Mouse (Mus musculus) G1E (cell line): ENCODE results near the gene Castor2. TPM values are rescaled to one million over a fixed set of nuclear protein-coding genes. Genes with fewer than 3 reads are reported as not detected.

ENCODE experiments used
- ATAC-seq: 2 replicates; pipeline ENCODE4 v1.8.0; 2016; ENCODE audit warnings: mild to moderate bottlenecking; ENCODE audit not compliant: insufficient number of reproducible peaks, poor library complexity, low FRiP score, severe bottlenecking; ENCODE audit errors: extremely low read depth
- DNase-seq: peaks from one replicate; pipeline ENCODE4 v3.0.0; 2012; ENCODE audit warnings: low spot score
- H3K27me3 ChIP-seq: 2 replicates; pipeline ENCODE4 v1.6.1; 2012; ENCODE audit warnings: mild to moderate bottlenecking, low read length, inconsistent platforms; ENCODE audit not compliant: insufficient read depth
- H3K36me3 ChIP-seq: replicated peaks from 2 replicates; pipeline ENCODE3; 2012; ENCODE audit warnings: mild to moderate bottlenecking, inconsistent platforms
- H3K4me1 ChIP-seq: 2 replicates; pipeline ENCODE4 v1.6.1; 2012; ENCODE audit warnings: low read depth, low read length, inconsistent platforms, mixed read lengths; ENCODE audit not compliant: insufficient read depth
- H3K4me3 ChIP-seq: 2 replicates; pipeline ENCODE4 v1.5.1; 2012; ENCODE audit warnings: low read depth, mild to moderate bottlenecking, inconsistent platforms, low read length, moderate library complexity, mixed read lengths
- H3K9me3 ChIP-seq: replicated peaks from 2 replicates; pipeline ENCODE4 v1.6.1; 2012; ENCODE audit warnings: inconsistent platforms
- CTCF ChIP-seq: IDR thresholded peaks from 2 replicates; pipeline ENCODE4 v1.5.1; 2012; ENCODE audit warnings: low read depth, low read length, inconsistent platforms, mixed read lengths
- GATA1 ChIP-seq: IDR thresholded peaks from 2 replicates; pipeline ENCODE4 v1.6.1; 2012; ENCODE audit warnings: borderline replicate concordance, low read length, inconsistent platforms, mixed read lengths
- GATA2 ChIP-seq: IDR thresholded peaks from 2 replicates; pipeline ENCODE4 v1.6.1; 2012; ENCODE audit warnings: low read depth, low read length, inconsistent platforms, borderline replicate concordance
- POLR2AphosphoS5 ChIP-seq: IDR thresholded peaks from 2 replicates; pipeline ENCODE4 v1.6.1; 2012; ENCODE audit warnings: low read depth, low read length, inconsistent platforms; ENCODE audit not compliant: insufficient replicate concordance
- TAL1 ChIP-seq: conservative IDR thresholded peaks from 2 replicates; pipeline ENCODE4 v1.6.1; 2012; ENCODE audit warnings: low read depth, low read length, inconsistent platforms, mixed read lengths
- polyA plus RNA-seq: library from polyadenylated mRNA; stranded (reverse); fragments of >175 nt; gene quantifications from 2 replicates; pipeline ENCODE4 v1.2.3, GENCODE M21; 2012
- total RNA-seq, 2 experiments: library from RNA; stranded (forward) in 1 of 2; stranded (reverse) in 1 of 2; fragments of 200-1000 nt in 1 of 2; fragments of >200 nt in 1 of 2; fragmentation: Nextera tagmentation in 1 of 2; gene quantifications; 2 replicates each; pipeline ENCODE4 v1.2.3; 2014 to 2017

Castor2 gene
- total and polyA plus RNA-seq, 3 experiments = 0.22 TPM; not detected in 2

DNA sequence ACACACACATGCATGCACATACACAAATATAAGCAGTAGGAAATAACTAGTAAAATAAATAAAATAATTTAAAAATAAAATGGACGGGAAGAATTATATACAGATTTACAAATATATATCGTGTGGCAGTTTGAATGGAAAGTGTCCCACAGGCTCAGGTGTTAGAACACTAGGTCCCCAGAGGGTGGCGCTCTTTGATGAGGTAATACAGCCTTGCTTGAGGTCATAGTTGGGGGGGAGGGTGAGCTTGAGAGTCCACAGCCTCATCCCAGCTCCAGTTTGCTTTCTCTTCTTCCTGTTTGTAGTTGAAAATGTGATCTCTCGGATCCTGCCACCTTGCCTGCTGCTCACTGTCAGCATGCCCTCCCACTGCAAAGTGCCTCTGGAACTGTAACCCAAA, 14.3 kb upstream of the Castor2 start:
- Histone ChIP-seq H3K9me3 (peaks cover 43% of the 10 kb centered on the region), H3K27me3 (no peaks in the 10 kb centered on the region), H3K36me3 (no peaks in the 10 kb centered on the region), H3K4me3 (no peak overlapping the region), H3K4me1 (no peaks in the 10 kb centered on the region)
- ATAC-seq = no peak
- TF ChIP-seq GATA1 = no peak
- no peak for TF ChIP-seq TAL1
- TF ChIP-seq CTCF = no peak
- no peak for TF ChIP-seq POLR2AphosphoS5
- TF ChIP-seq GATA2 = no peak
- no peak for DNase-seq

DNA sequence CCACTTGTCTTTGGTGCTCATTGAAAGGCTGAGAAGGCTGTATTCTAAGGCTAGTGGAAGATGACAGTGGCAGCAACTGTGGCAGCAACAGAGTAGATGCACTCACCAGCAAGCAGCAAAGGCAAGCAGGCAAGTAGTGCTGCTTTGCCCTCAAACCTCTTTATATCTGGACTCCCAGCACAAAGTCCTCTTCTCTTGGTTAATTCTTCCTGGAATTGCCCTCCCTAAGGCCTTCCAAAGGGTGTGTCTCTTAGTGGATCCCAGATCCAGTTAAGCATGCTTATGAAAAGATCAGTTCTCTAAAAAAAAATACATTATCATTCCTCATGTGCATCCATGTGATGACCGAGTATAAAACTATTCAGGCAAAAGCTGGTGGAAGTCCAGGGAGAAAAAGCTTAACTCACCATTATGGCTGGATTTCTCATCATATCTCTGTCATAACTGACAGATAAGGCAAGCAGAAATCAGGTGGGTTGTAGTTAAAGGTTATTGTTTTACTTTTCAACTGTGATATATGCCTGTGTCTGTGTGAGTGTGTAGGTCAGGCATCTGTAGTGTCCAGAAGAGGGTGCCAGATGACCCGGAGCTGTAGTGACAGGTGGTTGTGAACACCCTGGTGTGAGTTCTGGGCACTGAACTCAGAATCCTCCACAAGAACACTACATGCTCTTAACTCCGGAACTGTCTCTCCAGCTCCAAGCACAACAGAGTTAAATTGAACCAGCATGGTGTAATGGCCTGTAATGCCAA, 13.4 kb upstream of the Castor2 start:
- Histone ChIP-seq H3K36me3 (no peaks in the 10 kb centered on the region), H3K4me3 (no peak overlapping the region), H3K9me3 (peaks cover 44% of the 10 kb centered on the region), H3K27me3 (no peaks in the 10 kb centered on the region), H3K4me1 (no peaks in the 10 kb centered on the region)
- TF ChIP-seq CTCF (no peak), TAL1 (no peak), GATA2 (no peak), POLR2AphosphoS5 (no peak), GATA1 (no peak)
- ATAC-seq (no peak), DNase-seq (no peak)

DNA sequence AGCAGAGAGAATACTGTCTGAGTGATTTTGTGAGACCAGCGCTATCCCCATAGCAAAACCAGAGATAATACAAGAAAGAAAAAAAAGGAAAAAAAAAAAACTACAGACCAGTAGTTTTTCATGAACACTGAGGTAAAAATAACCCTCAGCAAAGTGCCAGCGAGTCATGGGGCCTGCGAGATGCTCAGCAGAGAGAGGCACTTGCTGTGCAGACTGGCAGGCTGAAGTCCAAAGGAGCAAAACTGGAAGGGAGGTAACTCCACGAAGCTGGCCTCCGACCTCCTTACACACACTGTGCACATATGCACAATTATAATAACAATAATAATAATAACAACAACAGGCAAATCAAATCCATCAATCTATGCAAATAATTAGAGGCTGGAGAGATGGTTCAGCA, 12.3 kb upstream of the Castor2 start:
- DNase-seq (no peak), ATAC-seq (no peak)
- H3K27me3 ChIP-seq = no peaks in the 10 kb centered on the region
- H3K4me1 ChIP-seq = no peaks in the 10 kb centered on the region
- no peaks in the 10 kb centered on the region for H3K36me3 ChIP-seq
- peaks cover 47% of the 10 kb centered on the region for H3K9me3 ChIP-seq
- TF ChIP-seq TAL1 = no peak
- no peak for TF ChIP-seq POLR2AphosphoS5
- no peak for TF ChIP-seq GATA1
- no peak for TF ChIP-seq CTCF
- TF ChIP-seq GATA2 = no peak
- no peak overlapping the region for H3K4me3 ChIP-seq

- no peaks in the 10 kb centered on the region for H3K4me1 ChIP-seq
- H3K9me3 ChIP-seq = peaks cover 30% of the 10 kb centered on the region
- H3K27me3 ChIP-seq = no peaks in the 10 kb centered on the region
- TF ChIP-seq GATA2 (no peak), POLR2AphosphoS5 (no peak), GATA1 (no peak), CTCF (no peak)
- no peaks in the 10 kb centered on the region for H3K36me3 ChIP-seq
- H3K4me3 ChIP-seq = no peak overlapping the region
- no peak for ATAC-seq
- no peak for DNase-seq
These were observed 3.7 kb upstream of the Castor2 start for GRCm38 (mm10) chr5:134095766-134096165.

- Histone ChIP-seq H3K4me1 (no peaks in the 10 kb centered on the region), H3K27me3 (no peaks in the 10 kb centered on the region), H3K4me3 (no peak overlapping the region), H3K36me3 (no peaks in the 10 kb centered on the region), H3K9me3 (peaks cover 20% of the 10 kb centered on the region)
- no peak for ATAC-seq
- no peak for DNase-seq
- TF ChIP-seq POLR2AphosphoS5 (no peak), TAL1 (no peak), GATA1 (no peak), CTCF (no peak), GATA2 (no peak)
These were observed 1.1 kb upstream of the Castor2 start for GRCm38 (mm10) chr5:134098341-134098902.

- no peaks in the 10 kb centered on the region for H3K36me3 ChIP-seq
These were observed 535 bp upstream of the Castor2 start for GRCm38 (mm10) chr5:134098976-134099375.

More at GRCm38 (mm10) chr5:134098976-134099375, 535 bp upstream of the Castor2 start:
- H3K9me3 ChIP-seq = peaks cover 20% of the 10 kb centered on the region
- no peak for TF ChIP-seq GATA2
- no peak for TF ChIP-seq TAL1
- no peak for TF ChIP-seq POLR2AphosphoS5
- TF ChIP-seq GATA1 = no peak
- no peak for TF ChIP-seq CTCF
- no peaks in the 10 kb centered on the region for H3K27me3 ChIP-seq
- no peak overlapping the region for H3K4me3 ChIP-seq
- ATAC-seq = no peak
- DNase-seq = no peak
- no peaks in the 10 kb centered on the region for H3K4me1 ChIP-seq
